Mouse (Mus musculus) heart, embryonic 10.5 days (tissue): ENCODE data around the gene Fgfr4. TPM values are rescaled to one million over a fixed set of nuclear protein-coding genes. Genes with fewer than 3 reads are reported as not detected.
A peak's percentile ranks its signal among the peaks of the same experiment; 100 is the strongest.

Source experiments
- DNase-seq: peaks from one replicate; pipeline ENCODE4 v3.0.0-alpha.2; 2017; ENCODE audit warnings: low spot score
- H3K27ac ChIP-seq: fragments of 300-500 bp; sonication (generic); 2 replicates; pipeline ENCODE4 v1.5.1; 2016; ENCODE audit warnings: mild to moderate bottlenecking
- H3K27me3 ChIP-seq: fragments of 300-500 bp; sonication (generic); 2 replicates; pipeline ENCODE4 v1.6.1; 2016; ENCODE audit warnings: mild to moderate bottlenecking; ENCODE audit not compliant: poor library complexity, insufficient read depth, severe bottlenecking
- H3K36me3 ChIP-seq: fragments of 300-500 bp; sonication (generic); 2 replicates; pipeline ENCODE4 v1.6.1; 2016; ENCODE audit warnings: mild to moderate bottlenecking, moderate library complexity
- H3K4me1 ChIP-seq: fragments of 300-500 bp; sonication (generic); 2 replicates; pipeline ENCODE4 v1.6.1; 2016; ENCODE audit warnings: mild to moderate bottlenecking
- H3K4me3 ChIP-seq: fragments of 300-500 bp; sonication (generic); 2 replicates; pipeline ENCODE4 v1.5.1; 2016; ENCODE audit warnings: mild to moderate bottlenecking, moderate library complexity
- H3K9me3 ChIP-seq: fragments of 300-500 bp; sonication (generic); 2 replicates; pipeline ENCODE4 v1.6.1; 2016; ENCODE audit warnings: mild to moderate bottlenecking, moderate library complexity
- WGBS: fragments of 180-500 bp; shearing (Covaris S2); methylation state at CpG from one replicate; pipeline ENCODE4 v1.1.7; 2016; 5-methylcytosine and 5-hydroxymethylcytosine counted together
- polyA plus RNA-seq: library from polyadenylated mRNA; unstranded; fragments of >200 nt; fragmentation: Nextera tagmentation; extraction: Ambion mirVana; gene quantifications from 2 replicates; pipeline ENCODE4 v1.2.1, GENCODE M21; 2016

Fgfr4 gene
- polyA plus RNA-seq, 1 experiment from 2014 or later = 3.5 TPM

- Histone ChIP-seq H3K4me1 (no peaks in the 10 kb centered on the region), H3K27ac (no peak overlapping the region), H3K4me3 (no peak overlapping the region), H3K9me3 (no peaks in the 10 kb centered on the region), H3K36me3 (no peaks in the 10 kb centered on the region), H3K27me3 (0 out of 2 replicates have a peak, but pooled peaks cover 4% of the 10 kb centered on the region)
- DNase-seq = no peak
- WGBS = 62% methylated on average over 7 of the region's 7 CpGs
Observed at GRCm38 (mm10) chr13:55162365-55162764, 9.9 kb downstream of the Fgfr4 start.

- no peaks in the 10 kb centered on the region for H3K36me3 ChIP-seq
- H3K27ac ChIP-seq = no peak overlapping the region
- H3K4me3 ChIP-seq = no peak overlapping the region
- no peaks in the 10 kb centered on the region for H3K9me3 ChIP-seq
- H3K4me1 ChIP-seq = no peaks in the 10 kb centered on the region
- WGBS = 71% methylated on average over 5 of the region's 5 CpGs
- no peak for DNase-seq
- H3K27me3 ChIP-seq = 0 out of 2 replicates have a peak, but pooled peaks cover 4% of the 10 kb centered on the region
Observed at GRCm38 (mm10) chr13:55163553-55163952, 11.1 kb downstream of the Fgfr4 start.

- H3K27me3 ChIP-seq = no peaks in the 10 kb centered on the region
- H3K27ac ChIP-seq = no peak overlapping the region
- H3K36me3 ChIP-seq = no peaks in the 10 kb centered on the region
- 86% methylated on average over 16 of the region's 16 CpGs for WGBS
- no peak overlapping the region for H3K4me3 ChIP-seq
- no peaks in the 10 kb centered on the region for H3K9me3 ChIP-seq
- no peak for DNase-seq
- no peaks in the 10 kb centered on the region for H3K4me1 ChIP-seq
Observed at GRCm38 (mm10) chr13:55165831-55166339, 13.4 kb downstream of the Fgfr4 start.

GRCm38 (mm10) chr13:55166806-55167725, 14.6 kb downstream of the Fgfr4 start:
- WGBS = 83% methylated on average over 32 of the region's 32 CpGs

GRCm38 (mm10) chr13:55167798-55168197, 15.4 kb downstream of the Fgfr4 start:
- WGBS = 88% methylated on average over 11 of the region's 11 CpGs

More at GRCm38 (mm10) chr13:55166806-55167725, 14.6 kb downstream of the Fgfr4 start:
- H3K27me3 ChIP-seq = no peaks in the 10 kb centered on the region
- no peak overlapping the region for H3K27ac ChIP-seq
- no peak for DNase-seq
- no peaks in the 10 kb centered on the region for H3K9me3 ChIP-seq
- no peaks in the 10 kb centered on the region for H3K36me3 ChIP-seq
- H3K4me3 ChIP-seq = no peak overlapping the region
- H3K4me1 ChIP-seq = peaks cover 9% of the 10 kb centered on the region

GRCm38 (mm10) chr13:55168255-55168654, 15.8 kb downstream of the Fgfr4 start:
- Histone ChIP-seq H3K4me1 (peaks cover 12% of the 10 kb centered on the region), H3K27me3 (no peaks in the 10 kb centered on the region; the same call in 1 of the 2 replicates), H3K4me3 (no peak overlapping the region), H3K9me3 (no peaks in the 10 kb centered on the region), H3K36me3 (no peaks in the 10 kb centered on the region), H3K27ac (no peak overlapping the region)
- 92% methylated on average over 5 of the region's 5 CpGs for WGBS
- DNase-seq = no peak

More at GRCm38 (mm10) chr13:55167798-55168197, 15.4 kb downstream of the Fgfr4 start:
- Histone ChIP-seq H3K4me1 (peaks cover 12% of the 10 kb centered on the region), H3K36me3 (no peaks in the 10 kb centered on the region), H3K9me3 (no peaks in the 10 kb centered on the region), H3K4me3 (no peak overlapping the region), H3K27ac (no peak overlapping the region), H3K27me3 (no peaks in the 10 kb centered on the region; the same call in 1 of the 2 replicates)
- no peak for DNase-seq

GRCm38 (mm10) chr13:55168958-55169369, 16.5 kb downstream of the Fgfr4 start:
- Histone ChIP-seq H3K36me3 (no peaks in the 10 kb centered on the region), H3K27me3 (peaks cover 2% of the 10 kb centered on the region; the same call in 1 of the 2 replicates), H3K4me1 (peaks cover 12% of the 10 kb centered on the region), H3K9me3 (no peaks in the 10 kb centered on the region), H3K27ac (no peak overlapping the region), H3K4me3 (no peak overlapping the region)
- no peak for DNase-seq
- WGBS = 84% methylated on average over 13 of the region's 13 CpGs

GRCm38 (mm10) chr13:55171517-55172335, 19.3 kb downstream of the Fgfr4 start:
- H3K9me3 ChIP-seq = no peaks in the 10 kb centered on the region
- H3K4me3 ChIP-seq = peak overlapping the region; percentile 49
- H3K27ac ChIP-seq = no peak overlapping the region
- no peak for DNase-seq
- H3K27me3 ChIP-seq = peaks cover 5% of the 10 kb centered on the region; the same call in 1 of the 2 replicates
- no peaks in the 10 kb centered on the region for H3K36me3 ChIP-seq
- WGBS = 18% methylated on average over 26 of the region's 26 CpGs
- H3K4me1 ChIP-seq = peaks cover 12% of the 10 kb centered on the region

- Histone ChIP-seq H3K36me3 (no peaks in the 10 kb centered on the region), H3K9me3 (no peaks in the 10 kb centered on the region), H3K27ac (no peak overlapping the region), H3K27me3 (peaks cover 5% of the 10 kb centered on the region; the same call in 1 of the 2 replicates), H3K4me1 (peaks cover 12% of the 10 kb centered on the region), H3K4me3 (peak overlapping the region; percentile 49; the same call in 1 of the 2 replicates)
- 50% methylated on average over 7 of the region's 7 CpGs for WGBS
- no peak for DNase-seq
Observed at GRCm38 (mm10) chr13:55172336-55172770, 19.9 kb downstream of the Fgfr4 start.

GRCm38 (mm10) chr13:55174347-55174746, 21.9 kb downstream of the Fgfr4 start:
- H3K27me3 ChIP-seq = peaks cover 5% of the 10 kb centered on the region; the same call in 1 of the 2 replicates
- WGBS = 68% methylated on average over 11 of the region's 11 CpGs
- H3K27ac ChIP-seq = no peak overlapping the region
- no peak for DNase-seq
- H3K9me3 ChIP-seq = no peaks in the 10 kb centered on the region
- peaks cover 12% of the 10 kb centered on the region for H3K4me1 ChIP-seq
- H3K36me3 ChIP-seq = no peaks in the 10 kb centered on the region
- no peak overlapping the region for H3K4me3 ChIP-seq

- no peaks in the 10 kb centered on the region for H3K36me3 ChIP-seq
- H3K9me3 ChIP-seq = no peaks in the 10 kb centered on the region
- H3K4me1 ChIP-seq = peaks cover 12% of the 10 kb centered on the region
- peaks cover 5% of the 10 kb centered on the region; the same call in 1 of the 2 replicates for H3K27me3 ChIP-seq
- DNase-seq = no peak
- H3K27ac ChIP-seq = no peak overlapping the region
- H3K4me3 ChIP-seq = no peak overlapping the region
- WGBS = 72% methylated on average over 6 of the region's 6 CpGs
Observed at GRCm38 (mm10) chr13:55176265-55176664, 23.8 kb downstream of the Fgfr4 start.

- Histone ChIP-seq H3K4me1 (peaks cover 6% of the 10 kb centered on the region; the same call in 1 of the 2 replicates), H3K27me3 (0 out of 2 replicates have a peak, but pooled peaks cover 5% of the 10 kb centered on the region), H3K4me3 (no peak overlapping the region), H3K27ac (no peak overlapping the region), H3K36me3 (no peaks in the 10 kb centered on the region), H3K9me3 (no peaks in the 10 kb centered on the region)
- WGBS = 66% methylated on average over 4 of the region's 4 CpGs
- no peak for DNase-seq
Observed at GRCm38 (mm10) chr13:55177903-55178496, 25.6 kb downstream of the Fgfr4 start.
